Mouse (Mus musculus) bone marrow, adult 2 months (tissue): ENCODE results near the gene Sdk2.

Experiments used
- CTCF ChIP-seq: fragments of 200-500 bp; IDR thresholded peaks from 2 replicates; pipeline ENCODE4 v1.5.1; 2011; ENCODE audit warnings: low read length, control low read depth; ENCODE audit not compliant: control insufficient read depth, insufficient read depth
- POLR2A ChIP-seq: fragments of 200-500 bp; IDR thresholded peaks from 2 replicates; pipeline ENCODE4 v1.6.1; 2011; ENCODE audit warnings: low read depth, mild to moderate bottlenecking, control low read depth, low read length, borderline replicate concordance; ENCODE audit not compliant: control insufficient read depth

DNA sequence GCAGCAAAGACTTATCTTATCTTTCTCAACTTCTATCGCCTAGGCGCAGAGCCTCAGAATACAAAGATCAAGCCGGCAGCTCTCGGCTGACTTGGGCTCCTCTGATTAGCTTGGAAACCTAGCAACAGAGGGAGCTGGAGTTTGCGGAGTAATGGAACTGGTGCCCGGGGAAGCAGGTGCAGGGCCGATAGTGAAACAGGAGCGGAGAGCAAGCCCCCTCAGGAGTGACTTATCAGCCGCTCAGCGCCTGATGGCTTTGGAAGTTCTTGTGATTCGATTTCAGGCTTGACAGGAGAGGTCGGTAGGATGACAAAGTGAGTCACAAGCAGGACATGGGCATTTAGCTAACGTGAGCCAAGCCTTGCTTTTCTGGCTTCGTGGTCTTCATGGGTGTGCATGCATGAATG, 267.8 kb downstream of the Sdk2 start:
- TF ChIP-seq POLR2A, result no peak
- no peak for TF ChIP-seq CTCF
